In genomic region chr6:17119521-17120232, GRCm38 (mm10) we compare ENCODE assay signal across 20 mouse cellular contexts. TPM values are rescaled to one million over a fixed set of nuclear protein-coding genes. Genes with fewer than 3 reads are reported as not detected.
A peak's percentile ranks its signal among the peaks of the same experiment; 100 is the strongest.
DNase-seq lines count a peak whose midpoint lies in the region; ATAC-seq and TF ChIP-seq lines count a peak whose summit lies in the region.
"Had no signal": no experiment of that assay in that cellular context is flagged by ENCODE, and none has a peak within 500 bp of the region (broad histone marks: within the 10 kb centered on the region; RNA-seq: fewer than 3 reads in every experiment).

No protein-coding gene starts in this region.

- H3K27me3 ChIP-seq in Patski: no peaks in the 10 kb centered on the region
- H3K27me3 ChIP-seq in small intestine, adult 2 months (ENCODE audit: control insufficient read depth, insufficient read depth, low read length): no peaks in the 10 kb centered on the region
- no peaks in the 10 kb centered on the region for H3K27me3 ChIP-seq in kidney, embryonic 16.5 days (ENCODE audit: insufficient read depth, low read length)
- H3K27me3 ChIP-seq: heart, embryonic 13.5 days; hindbrain, embryonic 13.5 days; limb, embryonic 12.5 days; liver, embryonic 12.5 days; lung, embryonic 15.5 days had no signal

- no peak overlapping the region for H3K9ac ChIP-seq in kidney, embryonic 16.5 days (replicated peaks; ENCODE audit: low read length)
- H3K9ac ChIP-seq: heart, embryonic 13.5 days; hindbrain, embryonic 13.5 days; limb, embryonic 12.5 days; liver, embryonic 12.5 days; lung, embryonic 15.5 days had no signal

- ATAC-seq in Patski: peak; percentile 57
- no peak for ATAC-seq in kidney, embryonic 16.5 days (ENCODE audit: low FRiP score, low TSS enrichment)
- ATAC-seq: forebrain, embryonic 16.5 days; inflammation-experienced regulatory T-cells, adult 6 months; liver, embryonic 12.5 days had no signal

- CTCF ChIA-PET in Patski (lab: Charles Lee): interaction anchor here (1.9 kb wide), 1 partner anchor 16 kb away, joined by 4 read pairs; no protein-coding TSS in a partner anchor

- H3K4me2 ChIP-seq in kidney, embryonic 16.5 days (replicated peaks; ENCODE audit: low read depth, low read length): no peak overlapping the region
- H3K4me2 ChIP-seq: heart, embryonic 13.5 days; hindbrain, embryonic 13.5 days; limb, embryonic 12.5 days; liver, embryonic 12.5 days; lung, embryonic 15.5 days had no signal

- DNase-seq in adrenal gland, adult 2 months: peak; percentile 31
- no peak for DNase-seq in adrenal gland, adult 18-20 months (ENCODE audit: low spot score in 2 of 2)
- peak; percentile 6 for DNase-seq in lung, postnatal 10 days
- DNase-seq in lung, adult 2 months: no peak
- no peak for DNase-seq in Patski (ENCODE audit: low read depth, low spot score)
- DNase-seq in cerebellum, postnatal 4 days (ENCODE audit: low spot score in 2 of 2): no peak
- DNase-seq: cerebellum, adult 9-10 months; kidney, adult 2 months; kidney, postnatal 14 days; retina, postnatal 1 day; thymus, adult 2 months had no signal

- H3K9me3 ChIP-seq in kidney, embryonic 16.5 days (ENCODE audit: low read length): no peaks in the 10 kb centered on the region
- H3K9me3 ChIP-seq: heart, embryonic 13.5 days; hindbrain, embryonic 13.5 days; limb, embryonic 12.5 days; liver, embryonic 12.5 days; lung, embryonic 15.5 days had no signal

- peaks cover 12% of the 10 kb centered on the region for H3K4me1 ChIP-seq in lung, adult 2 months (ENCODE audit: control insufficient read depth, insufficient read depth, low read length)
- 0 out of 2 replicates have a peak, but pooled peaks cover 2% of the 10 kb centered on the region for H3K4me1 ChIP-seq in small intestine, adult 2 months (ENCODE audit: control insufficient read depth, insufficient read depth, insufficient read length, low read length)
- H3K4me1 ChIP-seq in kidney, embryonic 16.5 days (ENCODE audit: insufficient read depth, low read length): no peaks in the 10 kb centered on the region
- H3K4me1 ChIP-seq: hindbrain, embryonic 13.5 days; limb, embryonic 12.5 days; liver, embryonic 12.5 days had no signal

- TF ChIP-seq CTCF in lung, adult 2 months (IDR thresholded peaks at IDR 0.05; ENCODE audit: insufficient read depth, low read length): no peak
- TF ChIP-seq CTCF in Patski (IDR thresholded peaks at IDR 0.05): no peak
- TF ChIP-seq CTCF in small intestine, adult 2 months (IDR thresholded peaks at IDR 0.05; ENCODE audit: extremely low read depth, insufficient read length, insufficient replicate concordance, low read depth, low read length): no peak

- H3K4me3 ChIP-seq in lung, adult 2 months (replicated peaks; ENCODE audit: extremely low read depth, low read depth, low read length): no peak overlapping the region
- no peak overlapping the region for H3K4me3 ChIP-seq in small intestine, adult 2 months (ENCODE audit: low read depth, low read length)
- H3K4me3 ChIP-seq in kidney, embryonic 16.5 days (ENCODE audit: low read length): no peak overlapping the region
- H3K4me3 ChIP-seq: heart, embryonic 13.5 days; hindbrain, embryonic 13.5 days; limb, embryonic 12.5 days; liver, embryonic 12.5 days; lung, embryonic 15.5 days had no signal

- H3K27ac ChIP-seq in small intestine, adult 2 months (ENCODE audit: insufficient read depth, low read depth, low read length): peak overlapping the region; percentile 45; the same call in 1 of the 2 replicates
- H3K27ac ChIP-seq in kidney, embryonic 16.5 days (ENCODE audit: low read length): no peak overlapping the region
- H3K27ac ChIP-seq: heart, embryonic 13.5 days; hindbrain, embryonic 13.5 days; limb, embryonic 12.5 days; liver, embryonic 12.5 days; lung, embryonic 15.5 days had no signal

- no peaks in the 10 kb centered on the region for H3K36me3 ChIP-seq in small intestine, adult 2 months (ENCODE audit: control insufficient read depth, insufficient read depth, low read length)
- no peaks in the 10 kb centered on the region for H3K36me3 ChIP-seq in kidney, embryonic 16.5 days (ENCODE audit: insufficient read depth, low read length)
- H3K36me3 ChIP-seq: heart, embryonic 13.5 days; hindbrain, embryonic 13.5 days; limb, embryonic 12.5 days; liver, embryonic 12.5 days; lung, embryonic 15.5 days had no signal

- POLR2A ChIA-PET in Patski (lab: Charles Lee): interaction anchor here (0.6 kb wide), 1 partner anchor 17 kb away, joined by 3 read pairs; no protein-coding TSS in a partner anchor

- 29% methylated on average over 7 of the region's 7 CpGs for WGBS in lung, adult 2 months
- WGBS in small intestine, adult 2 months: 70% methylated on average over 7 of the region's 7 CpGs
- WGBS in kidney, embryonic 16.5 days: 88% methylated on average over 7 of the region's 7 CpGs

- in situ Hi-C loops in Patski (cut with MboI; ENCODE audit: low pct_unique_long_range_greater_than_20kb): no loop called here

- TF ChIP-seq POLR2A in lung, adult 2 months (IDR thresholded peaks at IDR 0.05; ENCODE audit: borderline replicate concordance, extremely low read depth, low read depth, low read length): no peak
- TF ChIP-seq POLR2A in small intestine, adult 2 months (IDR thresholded peaks at IDR 0.05; ENCODE audit: low read depth, low read length): no peak

RNA-seq across cellular contexts. Expression of gene Tes, which starts 54.7 kb away (rescaled TPM):
- 10 to 100 TPM in 1 of 2 experiments, 1 to 10 TPM in 1; 6.5 to 19.4 TPM for total RNA-seq in adrenal gland, adult 2 months (2021)
- 2.4 and 3.3 TPM in 2 replicates for polyA plus RNA-seq in adrenal gland, adult 2 months (2012; rRNA removed)
- 10 to 100 TPM in 1 of 2 experiments, 1 to 10 TPM in 1; 8.3 to 14.2 TPM for total RNA-seq in adrenal gland, adult 18-20 months (2021)
- polyA plus RNA-seq in lung, adult 2 months (2012; rRNA removed): 15.5 and 20.3 TPM in 2 replicates
- polyA plus RNA-seq in Patski (2021): 104 TPM
- polyA plus RNA-seq in small intestine, adult 2 months (2012; rRNA removed): 39.8 and 107 TPM in 2 replicates
- 77.5 and 82.6 TPM in 2 replicates for polyA plus RNA-seq in kidney, embryonic 16.5 days (2015; fragmentation: Nextera tagmentation; extraction: Ambion mirVana)

Comparison
In these comparisons a context has a peak if more than half of its experiments do, and no peak if none do; other contexts are left out.
1. DNase-seq: peak in adrenal gland, adult 2 months (single experiment) and lung, postnatal 10 days (single experiment); none in adrenal gland, adult 18-20 months (0 of 2), lung, adult 2 months (single experiment), Patski (single experiment) and cerebellum, postnatal 4 days (0 of 2).